In the genomic region with DNA sequence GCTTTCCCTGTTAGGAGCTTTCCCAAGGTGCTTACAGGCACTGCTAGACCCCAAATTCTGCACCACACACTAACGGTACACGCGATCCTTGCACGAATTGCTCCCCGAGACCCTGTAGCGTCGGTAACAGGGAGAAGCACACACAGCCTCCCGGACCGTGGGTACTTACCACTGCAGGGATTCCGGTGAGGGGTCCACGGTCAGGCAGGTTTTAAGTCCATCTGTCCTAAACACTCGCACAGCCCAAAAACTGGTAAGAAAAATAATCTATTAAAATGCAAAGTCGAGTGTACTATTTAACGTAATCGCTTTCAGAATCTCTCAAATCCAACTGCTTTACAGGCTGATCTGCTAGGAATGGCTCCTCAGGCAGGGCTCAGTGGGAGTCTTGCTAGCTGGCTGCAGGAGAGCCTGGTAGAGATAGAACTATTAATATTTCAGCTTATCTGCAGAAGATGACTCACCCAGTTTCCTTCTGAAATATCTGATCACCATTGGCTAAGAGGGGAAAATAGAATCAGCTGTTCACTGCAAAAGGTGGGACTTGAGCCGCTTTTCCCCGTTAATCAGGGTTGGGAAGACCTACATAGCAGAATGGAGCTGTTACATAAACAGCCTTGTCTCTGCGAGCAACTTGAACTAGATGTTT, we compare ENCODE assay signal across 8 mouse cellular contexts. TPM values are rescaled to one million over a fixed set of nuclear protein-coding genes. Genes with fewer than 3 reads are reported as not detected.
DNase-seq lines count a peak whose midpoint lies in the region; ATAC-seq and TF ChIP-seq lines count a peak whose summit lies in the region.

Gene Wdr37 (minus strand): TSS at position 596 of the 649 bp plus-strand sequence.

- no peaks in the 10 kb centered on the region for H3K36me3 ChIP-seq in ES-Bruce4 (ENCODE audit: control insufficient read depth, insufficient read depth, low read length, poor library complexity, severe bottlenecking)
- H3K36me3 ChIP-seq in erythroblast, embryonic 14.5 days (ENCODE audit: control insufficient read depth): peaks cover 8% of the 10 kb centered on the region
- peaks cover 9% of the 10 kb centered on the region for H3K36me3 ChIP-seq in heart, embryonic 12.5 days
- H3K36me3 ChIP-seq in liver, embryonic 14.5 days (replicated peaks; ENCODE audit: control insufficient read depth, insufficient read depth, low read depth): no peaks in the 10 kb centered on the region

- TF ChIP-seq POLR2A in ES-Bruce4 (IDR thresholded peaks at IDR 0.05; ENCODE audit: insufficient read depth, low read length): no peak

- TF ChIP-seq EP300 in ES-Bruce4 (IDR thresholded peaks at IDR 0.05; ENCODE audit: insufficient read depth, low read depth, low read length): no peak
- no peak for TF ChIP-seq EP300 in liver, embryonic 14.5 days (IDR thresholded peaks at IDR 0.05; ENCODE audit: low read depth)

- WGBS in heart, embryonic 12.5 days: under 1% methylated on average over 18 of the region's 18 CpGs
- under 1% methylated on average over 18 of the region's 18 CpGs for WGBS in liver, embryonic 14.5 days (ENCODE audit: insufficient replicate concordance)

- DNase-seq in adrenal gland, postnatal 4 days (ENCODE audit: low spot score in 2 of 2): peak in 1 of 2 experiments; percentile 13
- peak; percentile 31 to 48 for DNase-seq in kidney, postnatal 36 days
- peak in 1 of 3 experiments; percentile 57 for DNase-seq in liver, embryonic 14.5 days (ENCODE audit: low read depth in 3 of 3, low spot score in 3 of 3)
- peak; percentile 24 for DNase-seq in ovary, postnatal 36 days (ENCODE audit: low spot score)
- DNase-seq in urinary bladder, postnatal 10 days (ENCODE audit: low spot score): no peak

- peak within 1 kb of the TSS; percentile 94 for H3K4me3 ChIP-seq in ES-Bruce4 (ENCODE audit: low read depth, low read length)
- H3K4me3 ChIP-seq in erythroblast, embryonic 14.5 days (replicated peaks): peak within 1 kb of the TSS; percentile 87
- H3K4me3 ChIP-seq in heart, embryonic 12.5 days: peak within 1 kb of the TSS; percentile 96
- H3K4me3 ChIP-seq in liver, embryonic 14.5 days (ENCODE audit: insufficient read depth in 1 of 2, low read depth in 2 of 2, low read length in 2 of 2): peak within 1 kb of the TSS; percentile 89 to 98

- no peaks in the 10 kb centered on the region for H3K9me3 ChIP-seq in ES-Bruce4 (replicated peaks; ENCODE audit: control insufficient read depth, insufficient read depth, low read length, poor library complexity, severe bottlenecking)
- no peaks in the 10 kb centered on the region for H3K9me3 ChIP-seq in erythroblast, embryonic 14.5 days (ENCODE audit: control insufficient read depth, low read length)
- no peaks in the 10 kb centered on the region for H3K9me3 ChIP-seq in heart, embryonic 12.5 days (replicated peaks)
- no peaks in the 10 kb centered on the region for H3K9me3 ChIP-seq in liver, embryonic 14.5 days (ENCODE audit: control insufficient read depth, low read length)

- peak within 1 kb of the TSS; percentile 90 for H3K27ac ChIP-seq in ES-Bruce4 (ENCODE audit: insufficient read depth, low read length)
- peak within 1 kb of the TSS; percentile 96 for H3K27ac ChIP-seq in heart, embryonic 12.5 days (ENCODE audit: poor library complexity, severe bottlenecking)
- H3K27ac ChIP-seq in liver, embryonic 14.5 days: peak within 1 kb of the TSS; percentile 95

- no peaks in the 10 kb centered on the region for H3K4me1 ChIP-seq in ES-Bruce4 (ENCODE audit: control insufficient read depth, insufficient read depth, low read length)
- H3K4me1 ChIP-seq in erythroblast, embryonic 14.5 days (ENCODE audit: control insufficient read depth): peaks cover 26% of the 10 kb centered on the region
- H3K4me1 ChIP-seq in heart, embryonic 12.5 days (replicated peaks): peaks cover 6% of the 10 kb centered on the region
- peaks cover 7 to 8% of the 10 kb centered on the region in 2 experiments for H3K4me1 ChIP-seq in liver, embryonic 14.5 days (replicated peaks; ENCODE audit: control insufficient read depth in 2 of 2, insufficient read depth in 2 of 2, low read length in 1 of 2)

- peak within 1 kb of the TSS; percentile 85 for H3K4me2 ChIP-seq in heart, embryonic 12.5 days
- H3K4me2 ChIP-seq in liver, embryonic 14.5 days (ENCODE audit: low read depth): peak within 1 kb of the TSS; percentile 94

- H3K27me3 ChIP-seq in ES-Bruce4 (ENCODE audit: control insufficient read depth, insufficient read depth, low read length, poor library complexity, severe bottlenecking): no peaks in the 10 kb centered on the region
- no peaks in the 10 kb centered on the region for H3K27me3 ChIP-seq in erythroblast, embryonic 14.5 days (ENCODE audit: control insufficient read depth)
- no peaks in the 10 kb centered on the region for H3K27me3 ChIP-seq in heart, embryonic 12.5 days (replicated peaks)
- H3K27me3 ChIP-seq in liver, embryonic 14.5 days (ENCODE audit: control insufficient read depth, insufficient read depth, low read length): no peaks in the 10 kb centered on the region

- ATAC-seq in heart, embryonic 12.5 days (ENCODE audit: insufficient number of reproducible peaks, low FRiP score): peak; percentile 63; the same call in 1 of the 2 replicates
- peak; percentile 82 for ATAC-seq in liver, embryonic 14.5 days (ENCODE audit: insufficient read depth)

- TF ChIP-seq CTCF in ES-Bruce4 (IDR thresholded peaks at IDR 0.05; ENCODE audit: low read depth, low read length): no peak
- TF ChIP-seq CTCF in liver, embryonic 14.5 days (IDR thresholded peaks at IDR 0.05; ENCODE audit: low read depth): no peak

- peak within 1 kb of the TSS; percentile 73 for H3K9ac ChIP-seq in ES-Bruce4 (ENCODE audit: low read depth, poor library complexity, severe bottlenecking)
- H3K9ac ChIP-seq in heart, embryonic 12.5 days: peak within 1 kb of the TSS; percentile 94
- H3K9ac ChIP-seq in liver, embryonic 14.5 days (replicated peaks): peak within 1 kb of the TSS; percentile 93

RNA-seq across cellular contexts. Expression of gene Wdr37, which starts in this region (rescaled TPM):
- 30.2 and 34.7 TPM in 2 replicates for polyA plus RNA-seq in ES-Bruce4 (2011; ENCODE audit: insufficient read depth, insufficient read length, low read depth, missing spikeins)
- 10 to 100 TPM; 41.3 to 44.0 TPM for total RNA-seq in adrenal gland, postnatal 4 days (2021)
- polyA plus RNA-seq in erythroblast, embryonic 14.5 days (2012): 0.26 and 0.52 TPM in 2 replicates
- 24.2 and 26.3 TPM in 2 replicates for polyA plus RNA-seq in heart, embryonic 12.5 days (2016; fragmentation: Nextera tagmentation; extraction: Ambion mirVana)
- 3.4 and 4.1 TPM in 2 replicates for polyA plus RNA-seq in liver, embryonic 14.5 days (2012; rRNA removed)
- polyA plus RNA-seq in liver, embryonic 14.5 days (2014; fragmentation: Nextera tagmentation; extraction: Ambion mirVana): 6.7 and 7.2 TPM in 2 replicates
